Mouse (Mus musculus) bone marrow, adult 2 months (tissue): ENCODE data around the gene Emilin3. TPM values are rescaled to one million over a fixed set of nuclear protein-coding genes. Genes with fewer than 3 reads are reported as not detected.

ENCODE experiments used
- H3K27ac ChIP-seq: fragments of 200-500 bp; 2 replicates; pipeline ENCODE4 v1.5.1; 2012; ENCODE audit warnings: low read depth, mild to moderate bottlenecking, control low read depth, inconsistent platforms, low read length; ENCODE audit not compliant: control insufficient read depth, poor library complexity, insufficient read depth
- H3K4me1 ChIP-seq: fragments of 200-500 bp; 2 replicates; pipeline ENCODE4 v1.6.1; 2011; ENCODE audit warnings: low read length; ENCODE audit not compliant: control insufficient read depth, insufficient read depth
- H3K4me3 ChIP-seq: fragments of 200-500 bp; replicated peaks from 2 replicates; pipeline ENCODE3; 2011; ENCODE audit warnings: mild to moderate bottlenecking, low read depth, low read length, control low read depth; ENCODE audit not compliant: control insufficient read depth
- CTCF ChIP-seq: fragments of 200-500 bp; IDR thresholded peaks from 2 replicates; pipeline ENCODE4 v1.5.1; 2011; ENCODE audit warnings: low read length, control low read depth; ENCODE audit not compliant: control insufficient read depth, insufficient read depth
- POLR2A ChIP-seq: fragments of 200-500 bp; IDR thresholded peaks from 2 replicates; pipeline ENCODE4 v1.6.1; 2011; ENCODE audit warnings: low read depth, mild to moderate bottlenecking, control low read depth, low read length, borderline replicate concordance; ENCODE audit not compliant: control insufficient read depth
- WGBS: fragments of 180-500 bp; shearing (Covaris S2); methylation state at CpG from one replicate; pipeline ENCODE4 v1.1.7; 2018; 5-methylcytosine and 5-hydroxymethylcytosine counted together
- polyA plus RNA-seq: library from polyadenylated mRNA; stranded (reverse); fragments of >200 nt; gene quantifications from 2 replicates; pipeline ENCODE4 v1.2.4, GENCODE M21; 2011; ENCODE audit warnings: low replicate concordance; ENCODE audit not compliant: missing spikeins, insufficient read depth, insufficient read length

Emilin3 gene
- polyA plus RNA-seq, 1 experiment, result 0.57 TPM

DNA sequence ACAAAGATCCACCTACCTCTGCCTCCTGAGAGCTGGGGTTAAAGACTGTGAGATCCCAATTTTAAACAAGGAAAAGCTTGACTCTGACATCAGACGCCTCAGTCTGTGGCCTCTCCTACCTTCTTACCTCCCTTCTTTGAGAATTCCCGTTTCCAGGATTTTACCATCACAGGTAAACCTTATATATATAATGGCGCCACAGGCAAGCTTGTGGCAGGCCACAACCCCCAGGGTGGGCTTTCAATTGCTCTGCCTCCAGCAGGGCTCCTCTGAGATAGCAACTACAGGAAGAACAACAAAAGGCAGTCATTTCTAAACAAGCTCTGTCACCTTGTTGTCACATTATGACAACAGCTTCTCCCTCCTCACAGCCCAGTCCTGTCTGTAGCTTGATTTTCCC, 25.9 kb downstream of the Emilin3 start:
- Histone ChIP-seq H3K27ac (no peak overlapping the region), H3K4me1 (no peaks in the 10 kb centered on the region), H3K4me3 (no peak overlapping the region)
- TF ChIP-seq POLR2A (no peak), CTCF (no peak)
- 77% methylated on average over 3 of the region's 3 CpGs for WGBS

DNA sequence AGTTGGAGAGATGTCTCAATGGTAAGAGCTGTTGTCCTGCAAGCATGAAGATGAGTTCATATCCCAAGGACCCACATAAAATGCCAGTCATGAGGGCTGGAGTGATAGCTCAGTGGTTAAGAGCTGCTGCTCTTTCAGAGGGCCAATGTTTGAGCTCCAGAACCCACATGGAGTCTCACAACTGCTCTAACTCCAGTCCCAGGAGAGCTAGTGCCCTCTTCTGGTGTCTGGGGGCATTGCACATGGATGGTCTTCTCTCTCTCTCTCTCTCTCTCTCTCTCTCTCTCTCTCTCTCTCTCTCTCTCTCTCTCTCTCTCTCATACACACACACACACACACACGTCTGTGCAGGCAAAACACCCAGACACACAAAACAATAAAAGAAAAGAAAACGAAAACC, 27.3 kb downstream of the Emilin3 start:
- Histone ChIP-seq H3K4me1 (no peaks in the 10 kb centered on the region), H3K27ac (no peak overlapping the region), H3K4me3 (no peak overlapping the region)
- TF ChIP-seq CTCF, result peak; percentile 68
- TF ChIP-seq POLR2A, result no peak
- 30% methylated on average over 2 of the region's 2 CpGs for WGBS

DNA sequence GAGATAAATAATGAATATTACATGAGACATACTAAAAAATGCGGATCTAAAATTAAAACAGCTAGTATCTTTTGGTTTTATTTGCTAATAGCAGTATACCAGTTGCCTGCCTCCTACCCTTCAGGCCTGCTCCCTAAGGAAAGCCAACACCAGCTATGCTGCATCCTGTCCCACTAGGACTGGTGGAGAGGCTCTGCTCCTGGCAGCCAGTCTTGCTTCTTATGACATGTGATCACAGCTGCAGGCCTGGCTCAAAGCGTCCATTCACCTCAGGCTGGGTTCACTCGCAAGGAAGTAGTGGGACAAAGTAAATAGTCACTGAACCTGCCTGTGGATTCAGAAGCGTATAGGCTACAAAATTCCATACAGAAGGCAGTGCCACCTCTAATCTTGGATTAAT, 28.2 kb downstream of the Emilin3 start:
- 86% methylated on average over 4 of the region's 4 CpGs for WGBS
- Histone ChIP-seq H3K27ac (no peak overlapping the region), H3K4me3 (no peak overlapping the region), H3K4me1 (no peaks in the 10 kb centered on the region)
- TF ChIP-seq CTCF, result no peak
- TF ChIP-seq POLR2A, result no peak

DNA sequence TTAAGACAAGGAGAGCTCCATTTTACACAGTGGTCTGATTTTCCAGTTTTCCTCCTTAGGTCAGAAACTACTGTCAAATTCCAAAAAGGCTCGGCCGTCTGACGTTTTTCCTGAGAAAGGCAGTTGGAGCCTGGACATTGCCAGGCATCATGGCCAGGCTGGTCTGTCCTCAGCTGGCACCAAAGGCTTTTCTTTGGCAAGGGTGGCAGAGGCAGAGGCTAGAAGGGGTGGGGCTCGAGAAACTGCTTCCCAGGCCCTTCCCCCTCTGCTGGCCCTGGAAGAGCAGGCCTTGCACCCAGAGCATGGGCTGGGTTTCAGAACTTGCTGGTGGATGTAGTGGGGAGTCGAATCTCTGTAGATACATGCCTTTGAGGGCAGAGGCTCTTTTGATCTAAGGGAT, 29.7 kb downstream of the Emilin3 start:
- Histone ChIP-seq H3K4me3 (no peak overlapping the region), H3K27ac (no peak overlapping the region)
- 74% methylated on average over 5 of the region's 5 CpGs for WGBS

DNA sequence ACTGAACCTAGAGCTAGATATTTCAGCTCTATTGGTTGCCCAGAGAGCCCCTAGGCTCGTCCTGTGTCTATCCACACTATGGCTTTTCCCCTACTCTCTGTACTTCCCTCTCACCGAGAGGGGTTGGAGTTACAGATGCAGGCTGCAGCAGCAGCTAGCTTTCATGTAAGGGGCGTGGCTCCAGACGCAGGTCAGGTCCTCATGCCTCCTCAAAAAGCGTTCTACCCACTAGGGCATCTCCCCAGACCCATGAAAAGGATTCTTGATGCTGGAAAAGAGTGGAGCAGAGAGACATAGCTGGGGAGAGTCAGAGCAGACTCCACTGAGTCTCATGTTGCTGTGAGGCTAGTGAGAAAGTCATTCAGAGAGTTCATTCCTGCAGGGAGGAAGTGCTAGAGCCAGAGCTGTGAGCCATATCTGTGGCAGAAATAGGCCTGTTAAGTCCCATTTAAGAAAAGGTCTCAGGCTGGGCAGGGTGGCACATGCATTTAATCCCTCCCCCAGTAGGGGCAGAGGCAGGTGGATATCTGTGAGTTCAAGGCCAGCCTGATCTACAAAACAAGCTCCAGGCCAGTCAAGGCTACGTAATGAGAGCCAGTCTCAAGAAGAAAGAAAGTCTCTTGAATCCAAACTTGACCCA, 30.5 kb downstream of the Emilin3 start:
- Histone ChIP-seq H3K27ac (no peak overlapping the region), H3K4me3 (no peak overlapping the region), H3K4me1 (no peaks in the 10 kb centered on the region)
- WGBS, result 40% methylated on average over 6 of the region's 6 CpGs
- TF ChIP-seq POLR2A (no peak), CTCF (no peak)

More for the DNA sequence above, 29.7 kb downstream of the Emilin3 start:
- TF ChIP-seq CTCF (no peak), POLR2A (no peak)
- H3K4me1 ChIP-seq, result no peaks in the 10 kb centered on the region

DNA sequence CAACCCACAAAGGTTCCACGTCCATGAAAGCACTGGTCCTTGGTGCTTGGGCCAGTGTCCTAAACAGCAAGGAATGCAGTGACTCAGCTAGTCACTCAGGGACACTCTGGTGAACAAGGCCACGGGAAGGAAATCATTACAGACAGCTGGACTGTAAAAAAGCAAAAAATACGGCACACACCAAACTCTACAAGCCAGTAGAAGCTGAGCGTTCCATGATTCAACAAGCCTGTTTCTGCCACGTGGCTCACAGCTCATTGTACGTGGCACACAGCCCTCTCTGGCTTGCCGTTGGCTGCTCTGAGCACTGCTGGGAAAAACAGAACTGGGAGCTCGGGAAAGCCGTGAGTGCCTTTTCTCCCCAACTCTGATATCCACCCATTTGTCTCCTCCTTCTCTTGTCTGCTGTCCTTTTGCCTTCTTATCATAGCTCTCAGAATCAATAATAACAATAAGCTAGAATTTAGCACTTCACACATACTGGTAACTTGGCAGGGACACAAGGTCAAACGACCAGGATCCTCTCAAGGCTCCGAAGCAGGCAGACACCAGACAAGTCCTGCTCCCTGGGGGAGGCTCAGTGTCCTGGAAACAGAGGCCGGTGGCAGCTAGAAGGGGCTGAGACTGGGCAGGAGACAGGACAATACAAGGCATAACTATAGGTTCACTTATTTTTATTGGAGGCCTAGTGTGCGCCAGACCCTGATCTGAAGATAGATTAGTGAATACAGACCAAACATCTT, 31.5 kb downstream of the Emilin3 start, which contains the start of gene Lpin3:
Gene Lpin3 (plus strand): TSS at position 218 of the 743 bp plus-strand sequence.
- TF ChIP-seq POLR2A (no peak), CTCF (no peak)
- 70% methylated on average over 13 of the region's 13 CpGs for WGBS
- Histone ChIP-seq H3K4me3 (no peak within 1 kb of the TSS), H3K4me1 (no peaks in the 10 kb centered on the region), H3K27ac (no peak within 1 kb of the TSS)

DNA sequence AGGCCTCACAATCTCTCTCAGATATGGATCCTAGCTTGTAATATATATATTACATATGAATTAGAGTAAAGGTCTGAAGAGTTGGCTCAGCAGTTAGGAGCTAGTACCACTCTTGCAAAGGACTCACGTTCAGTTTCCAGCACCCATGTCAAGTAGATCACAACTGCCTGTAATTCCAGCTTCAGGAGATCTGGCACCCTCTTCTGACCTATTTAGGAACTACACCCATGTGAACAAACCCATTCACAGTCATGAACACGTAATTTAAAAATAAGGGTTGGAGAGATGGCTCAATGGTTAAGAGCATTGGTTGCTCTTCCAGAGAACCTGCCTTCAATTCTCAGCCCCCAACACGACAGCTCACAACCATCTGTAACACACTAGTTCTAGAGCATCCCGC, 36.0 kb downstream of the Emilin3 start:
- Histone ChIP-seq H3K27ac (no peak overlapping the region), H3K4me3 (no peak overlapping the region), H3K4me1 (no peaks in the 10 kb centered on the region; the same call in 1 of the 2 replicates)
- 88% methylated on average over 4 of the region's 4 CpGs for WGBS
- TF ChIP-seq POLR2A (no peak), CTCF (no peak)

DNA sequence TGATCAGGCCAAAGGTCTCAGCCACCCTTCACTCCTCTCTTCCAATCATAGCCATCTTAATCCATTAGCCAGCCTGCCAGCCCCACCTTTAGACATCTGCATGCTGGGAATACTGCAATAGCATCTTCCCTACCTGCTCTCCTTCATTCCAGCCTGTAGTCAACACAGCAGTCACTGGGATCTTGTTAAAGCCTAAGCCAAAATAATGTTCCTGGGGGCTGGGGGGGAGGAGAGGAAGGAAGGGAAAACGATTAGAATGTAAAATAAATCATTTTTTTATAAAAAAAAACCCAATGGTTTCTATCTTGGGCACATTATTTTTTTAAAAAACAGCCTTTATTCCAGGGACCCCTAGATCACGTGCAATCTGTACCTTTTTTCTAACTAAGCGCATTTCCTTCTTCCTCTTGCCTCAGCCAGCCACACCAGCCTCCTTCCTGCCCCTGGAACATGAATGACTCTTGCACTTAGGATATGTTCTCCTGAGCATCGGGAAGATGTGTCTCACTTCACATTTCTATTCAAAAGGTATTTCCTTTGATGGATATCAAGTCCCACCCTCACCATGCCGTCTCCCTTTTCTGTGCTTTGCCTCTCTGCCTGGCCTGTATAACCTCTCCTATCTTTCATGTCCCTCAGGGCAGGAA, 37.8 kb downstream of the Emilin3 start:
- WGBS, result 31% methylated on average over 5 of the region's 5 CpGs
- TF ChIP-seq POLR2A (no peak), CTCF (no peak)
- H3K27ac ChIP-seq, result no peak overlapping the region

More for the DNA sequence above, 37.8 kb downstream of the Emilin3 start:
- Histone ChIP-seq H3K4me3 (no peak overlapping the region), H3K4me1 (no peaks in the 10 kb centered on the region; the same call in 1 of the 2 replicates)
